11 mouse cellular contexts compared by ENCODE assay signal in genomic region chr8:115641936-115642335, GRCm38 (mm10).
"Had no signal": no experiment of that assay in that cellular context is flagged by ENCODE, and none has a peak within 500 bp of the region (broad histone marks: within the 10 kb centered on the region; RNA-seq: fewer than 3 reads in every experiment).

No protein-coding gene starts in this region.

- DNase-seq: forebrain, postnatal 0 days; heart, adult 18-20 months; heart, postnatal 10 days; heart, postnatal 4 days; kidney, adult 18-20 months; kidney, adult 8-10 months; kidney, postnatal 10 days; kidney, postnatal 25 days; kidney, postnatal 4 days; liver; liver, embryonic 13.5 days had no signal
